In genomic region chr4:155246691-155247105, GRCm38 (mm10) we compare ENCODE assay signal across 7 mouse cellular contexts. TPM values are rescaled to one million over a fixed set of nuclear protein-coding genes. Genes with fewer than 3 reads are reported as not detected.
DNase-seq lines count a peak whose midpoint lies in the region; ATAC-seq lines count a peak whose summit lies in the region.

No protein-coding gene starts in this region.

- no peaks in the 10 kb centered on the region for H3K9me3 ChIP-seq in embryonic facial prominence, embryonic 14.5 days (ENCODE audit: control insufficient read depth, low read length)
- H3K9me3 ChIP-seq in kidney, embryonic 14.5 days (ENCODE audit: control insufficient read depth, low read length) = peaks cover 3% of the 10 kb centered on the region; the same call in 1 of the 2 replicates
- H3K9me3 ChIP-seq in limb, embryonic 10.5 days (replicated peaks) = no peaks in the 10 kb centered on the region

- H3K27me3 ChIP-seq in embryonic facial prominence, embryonic 14.5 days (replicated peaks; ENCODE audit: control insufficient read depth, insufficient read depth, low read length) = no peaks in the 10 kb centered on the region
- H3K27me3 ChIP-seq in kidney, embryonic 14.5 days (ENCODE audit: control insufficient read depth, insufficient read depth, low read length) = no peaks in the 10 kb centered on the region
- 0 out of 2 replicates have a peak, but pooled peaks cover 8% of the 10 kb centered on the region for H3K27me3 ChIP-seq in limb, embryonic 10.5 days (ENCODE audit: low read depth, poor library complexity, severe bottlenecking)

- no peak for ATAC-seq in embryonic facial prominence, embryonic 14.5 days (ENCODE audit: low read depth)
- 0 out of 2 replicates have a peak, but pooled peaks have one; percentile 2 for ATAC-seq in kidney, embryonic 14.5 days (ENCODE audit: low FRiP score, low TSS enrichment)

- H3K4me1 ChIP-seq in embryonic facial prominence, embryonic 14.5 days (ENCODE audit: control insufficient read depth, insufficient read depth, low read length) = peaks cover 13% of the 10 kb centered on the region; the same call in 1 of the 2 replicates
- peaks cover 27% of the 10 kb centered on the region for H3K4me1 ChIP-seq in kidney, embryonic 14.5 days (ENCODE audit: control insufficient read depth, insufficient read depth, low read length)
- H3K4me1 ChIP-seq in limb, embryonic 10.5 days = peaks cover 42% of the 10 kb centered on the region

- H3K36me3 ChIP-seq in embryonic facial prominence, embryonic 14.5 days (ENCODE audit: control insufficient read depth, insufficient read depth, low read length) = no peaks in the 10 kb centered on the region
- no peaks in the 10 kb centered on the region for H3K36me3 ChIP-seq in kidney, embryonic 14.5 days (ENCODE audit: control insufficient read depth, insufficient read depth, low read length)
- H3K36me3 ChIP-seq in limb, embryonic 10.5 days = no peaks in the 10 kb centered on the region

- peak; percentile 43 for DNase-seq in retina, postnatal 1 day
- DNase-seq in retina, embryonic 14.5 days (ENCODE audit: low spot score) = no peak
- peak; percentile 37 for DNase-seq in embryonic facial prominence, embryonic 14.5 days (ENCODE audit: low spot score)
- DNase-seq in limb, embryonic 10.5 days (ENCODE audit: low spot score) = no peak
- no peak for DNase-seq in embryo, embryonic 10.5 days (ENCODE audit: low spot score)
- no peak for DNase-seq in adrenal gland, adult (ENCODE audit: inconsistent age in 2 of 2, low spot score in 1 of 2)

- no peak overlapping the region for H3K9ac ChIP-seq in embryonic facial prominence, embryonic 14.5 days (ENCODE audit: low read depth, low read length)
- peak overlapping the region; percentile 31; the same call in 1 of the 2 replicates for H3K9ac ChIP-seq in kidney, embryonic 14.5 days (ENCODE audit: low read depth, low read length)

- WGBS in embryonic facial prominence, embryonic 14.5 days = 84% methylated on average over 12 of the region's 12 CpGs
- WGBS in kidney, embryonic 14.5 days = 49% methylated on average over 12 of the region's 12 CpGs
- 77% methylated on average over 12 of the region's 12 CpGs for WGBS in limb, embryonic 10.5 days

- H3K4me3 ChIP-seq in embryonic facial prominence, embryonic 14.5 days (ENCODE audit: low read depth, low read length) = no peak overlapping the region
- no peak overlapping the region for H3K4me3 ChIP-seq in kidney, embryonic 14.5 days (ENCODE audit: low read length)
- no peak overlapping the region for H3K4me3 ChIP-seq in limb, embryonic 10.5 days

- no peak overlapping the region for H3K4me2 ChIP-seq in embryonic facial prominence, embryonic 14.5 days (ENCODE audit: low read depth, low read length)
- no peak overlapping the region for H3K4me2 ChIP-seq in kidney, embryonic 14.5 days (replicated peaks; ENCODE audit: low read depth, low read length)

- no peak overlapping the region for H3K27ac ChIP-seq in embryonic facial prominence, embryonic 14.5 days (replicated peaks; ENCODE audit: low read depth, low read length)
- H3K27ac ChIP-seq in kidney, embryonic 14.5 days (ENCODE audit: low read depth, low read length) = peak overlapping the region; percentile 32; the same call in 1 of the 2 replicates
- peak overlapping the region; percentile 40; the same call in 1 of the 2 replicates for H3K27ac ChIP-seq in limb, embryonic 10.5 days

RNA-seq across cellular contexts. Expression of gene Faap20, which starts 2.9 kb away (rescaled TPM):
- 66.1 and 68.5 TPM in 2 replicates for polyA plus RNA-seq in embryonic facial prominence, embryonic 14.5 days (2014; fragmentation: Nextera tagmentation; extraction: Ambion mirVana)
- polyA plus RNA-seq in kidney, embryonic 14.5 days (2014; fragmentation: Nextera tagmentation; extraction: Ambion mirVana) = 63.4 and 73.8 TPM in 2 replicates
- polyA plus RNA-seq in limb, embryonic 10.5 days (2016; fragmentation: Nextera tagmentation; extraction: Ambion mirVana) = 104 and 107 TPM in 2 replicates

RNA-seq across cellular contexts. Expression of gene Ski, which starts 24.3 kb away (rescaled TPM):
- 34.1 and 34.9 TPM in 2 replicates for polyA plus RNA-seq in embryonic facial prominence, embryonic 14.5 days (2014; fragmentation: Nextera tagmentation; extraction: Ambion mirVana)
- 24.0 and 24.5 TPM in 2 replicates for polyA plus RNA-seq in kidney, embryonic 14.5 days (2014; fragmentation: Nextera tagmentation; extraction: Ambion mirVana)
- polyA plus RNA-seq in limb, embryonic 10.5 days (2016; fragmentation: Nextera tagmentation; extraction: Ambion mirVana) = 9.6 and 10.6 TPM in 2 replicates

Comparison
In these comparisons a context has a peak if more than half of its experiments do, and no peak if none do; other contexts are left out.
1. DNase-seq: peak in retina, postnatal 1 day (single experiment) and embryonic facial prominence, embryonic 14.5 days (single experiment); none in retina, embryonic 14.5 days (single experiment), limb, embryonic 10.5 days (single experiment), embryo, embryonic 10.5 days (single experiment) and adrenal gland, adult (0 of 2).